ENCODE assay signal across 28 mouse cellular contexts in the genomic region with DNA sequence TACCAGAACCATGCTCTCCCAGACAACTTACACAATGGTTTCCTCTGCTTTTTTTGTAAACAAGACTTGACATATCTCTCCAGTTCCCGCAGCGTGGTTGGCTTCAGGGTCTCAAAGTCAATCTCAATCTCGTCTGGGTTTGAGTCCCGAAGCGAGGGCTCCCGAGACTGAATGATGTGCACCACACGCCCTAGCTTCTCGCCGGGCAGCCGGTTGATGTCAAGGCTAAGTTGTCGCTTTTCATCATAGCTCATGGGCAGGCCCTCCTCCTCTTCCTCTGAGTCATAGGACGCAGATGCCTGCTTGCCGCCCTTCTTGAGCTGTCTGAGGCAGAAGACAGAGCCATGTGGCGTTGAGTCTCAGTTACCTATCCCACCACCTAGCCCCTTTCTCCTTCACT. TPM values are rescaled to one million over a fixed set of nuclear protein-coding genes. Genes with fewer than 3 reads are reported as not detected.
DNase-seq lines count a peak whose midpoint lies in the region; ATAC-seq lines count a peak whose summit lies in the region.
"Had no signal": no experiment of that assay in that cellular context is flagged by ENCODE, and none has a peak within 500 bp of the region (broad histone marks: within the 10 kb centered on the region; RNA-seq: fewer than 3 reads in every experiment).

No protein-coding gene starts in this region.

- H3K9ac ChIP-seq in intestine, embryonic 15.5 days = no peak overlapping the region
- H3K9ac ChIP-seq: embryonic facial prominence, embryonic 12.5 days; embryonic facial prominence, embryonic 15.5 days; forebrain, embryonic 15.5 days; heart, embryonic 13.5 days; hindbrain, embryonic 14.5 days had no signal

- WGBS in intestine, embryonic 15.5 days = 69% methylated on average over 14 of the region's 14 CpGs

- H3K4me3 ChIP-seq in intestine, embryonic 15.5 days (replicated peaks) = no peak overlapping the region
- H3K4me3 ChIP-seq: embryonic facial prominence, embryonic 12.5 days; embryonic facial prominence, embryonic 15.5 days; forebrain, embryonic 15.5 days; heart, adult 2 months; heart, embryonic 10.5 days; heart, embryonic 13.5 days had no signal

- H3K4me2 ChIP-seq in intestine, embryonic 15.5 days (replicated peaks) = no peak overlapping the region
- H3K4me2 ChIP-seq: embryonic facial prominence, embryonic 12.5 days; embryonic facial prominence, embryonic 15.5 days; forebrain, embryonic 15.5 days; heart, embryonic 13.5 days; hindbrain, embryonic 14.5 days had no signal

- ATAC-seq in frontal cortex, adult (ENCODE audit: low TSS enrichment) = peak; percentile 76; the same call in 1 of the 2 replicates
- ATAC-seq in intestine, embryonic 15.5 days = no peak
- ATAC-seq: CD4-positive, CD25-positive, alpha-beta regulatory T cell, adult 4 months; forebrain, embryonic 15.5 days; hindbrain, postnatal 0 days; inflammation-experienced regulatory T-cells, adult 6 months; intestine, postnatal 0 days had no signal

- no peak for DNase-seq in frontal cortex, adult 2 months (ENCODE audit: extremely low spot score in 1 of 2, low spot score in 1 of 2)
- DNase-seq in 416B (ENCODE audit: low read depth) = peak; percentile 40
- peak; percentile 79 for DNase-seq in adrenal gland, adult 8-10 months
- DNase-seq in adrenal gland, postnatal 25 days = peak; percentile 69
- DNase-seq in gastrocnemius, adult 8-10 months (ENCODE audit: low spot score in 2 of 2) = no peak
- DNase-seq in gastrocnemius, adult 18-20 months (ENCODE audit: low spot score) = no peak
- DNase-seq: cerebellum, adult 11 months; cerebellum, adult 2 months; cerebellum, adult 9-11 months; cerebellum, postnatal 25 days; gastrocnemius, postnatal 10 days; gastrocnemius, postnatal 36 days; heart, adult 2 months; heart, postnatal 14 days; heart, postnatal 4 days; kidney, adult 2 months had no signal

- H3K9me3 ChIP-seq in intestine, embryonic 15.5 days = no peaks in the 10 kb centered on the region
- H3K9me3 ChIP-seq: embryonic facial prominence, embryonic 12.5 days; embryonic facial prominence, embryonic 15.5 days; forebrain, embryonic 15.5 days; heart, embryonic 10.5 days; heart, embryonic 13.5 days had no signal

- H3K4me1 ChIP-seq in intestine, embryonic 15.5 days (replicated peaks) = no peaks in the 10 kb centered on the region
- H3K4me1 ChIP-seq: embryonic facial prominence, embryonic 12.5 days; embryonic facial prominence, embryonic 15.5 days; forebrain, embryonic 15.5 days; heart, embryonic 13.5 days had no signal

- no peak overlapping the region for H3K27ac ChIP-seq in intestine, embryonic 15.5 days
- H3K27ac ChIP-seq: embryonic facial prominence, embryonic 12.5 days; embryonic facial prominence, embryonic 15.5 days; forebrain, embryonic 15.5 days; heart, adult 2 months; heart, embryonic 10.5 days; heart, embryonic 13.5 days; hindbrain, embryonic 14.5 days; hindbrain, postnatal 0 days had no signal

- H3K36me3 ChIP-seq in intestine, embryonic 15.5 days = peaks cover 71% of the 10 kb centered on the region

- H3K27me3 ChIP-seq in intestine, embryonic 15.5 days (replicated peaks) = no peaks in the 10 kb centered on the region
- H3K27me3 ChIP-seq: embryonic facial prominence, embryonic 12.5 days; embryonic facial prominence, embryonic 15.5 days; forebrain, embryonic 15.5 days; heart, embryonic 13.5 days had no signal

RNA-seq across cellular contexts. Expression of a gene that starts 8.1 kb away (rescaled TPM):
- 40.8 and 44.4 TPM in 2 replicates for polyA plus RNA-seq in frontal cortex, adult 2 months (2012; rRNA removed)
- 10 to 100 TPM in 3 of 4 experiments, 1 to 10 TPM in 1; 9.3 to 21.5 (median 15.3) TPM for total RNA-seq in adrenal gland, adult 8-10 months (2022)
- total RNA-seq in adrenal gland, postnatal 25 days (2021) = 11.0 and 12.8 TPM in 2 replicates
- total RNA-seq in gastrocnemius, adult 8-10 months (2022) = 1 to 10 TPM in 1 of 4 experiments, under 1 TPM in 3; 0.70 to 1.2 (median 0.82) TPM
- 1 to 10 TPM in 1 of 2 experiments, under 1 TPM in 1; 0.57 to 1.8 TPM for total RNA-seq in gastrocnemius, adult 18-20 months (2021)
- 4.8 and 6.1 TPM in 2 replicates for polyA plus RNA-seq in intestine, embryonic 15.5 days (2015; fragmentation: Nextera tagmentation; extraction: Ambion mirVana)
- polyA plus RNA-seq: inflammation-experienced regulatory T-cells, adult 6 months had no signal

RNA-seq across cellular contexts. Expression of a gene that starts 23.4 kb away (rescaled TPM):
- 18.7 and 19.2 TPM in 2 replicates for polyA plus RNA-seq in frontal cortex, adult 2 months (2012; rRNA removed)
- total RNA-seq in adrenal gland, adult 8-10 months (2022) = 10 to 100 TPM; 23.4 to 55.4 (median 39.0) TPM
- 25.0 and 26.8 TPM in 2 replicates for total RNA-seq in adrenal gland, postnatal 25 days (2021)
- total RNA-seq in gastrocnemius, adult 8-10 months (2022) = 1 to 10 TPM; 2.0 to 2.2 (median 2.0) TPM
- 1 to 10 TPM; 1.9 to 3.1 TPM for total RNA-seq in gastrocnemius, adult 18-20 months (2021)
- 5.4 and 6.1 TPM in 2 replicates for polyA plus RNA-seq in intestine, embryonic 15.5 days (2015; fragmentation: Nextera tagmentation; extraction: Ambion mirVana)

RNA-seq across cellular contexts. Expression of a gene that starts 57.2 kb away (rescaled TPM):
- 25.8 and 29.6 TPM in 2 replicates for polyA plus RNA-seq in frontal cortex, adult 2 months (2012; rRNA removed)
- 10 to 100 TPM; 87.2 to 97.9 (median 91.9) TPM for total RNA-seq in adrenal gland, adult 8-10 months (2022)
- total RNA-seq in adrenal gland, postnatal 25 days (2021) = 81.8 and 110 TPM in 2 replicates
- 10 to 100 TPM; 19.4 to 29.0 (median 24.9) TPM for total RNA-seq in gastrocnemius, adult 8-10 months (2022)
- total RNA-seq in gastrocnemius, adult 18-20 months (2021) = 10 to 100 TPM; 21.8 to 23.0 TPM
- 85.7 and 91.2 TPM in 2 replicates for polyA plus RNA-seq in intestine, embryonic 15.5 days (2015; fragmentation: Nextera tagmentation; extraction: Ambion mirVana)

Comparison
In these comparisons a context has a peak if more than half of its experiments do, and no peak if none do; other contexts are left out.
1. DNase-seq: peak in 416B (single experiment), adrenal gland, adult 8-10 months (single experiment) and adrenal gland, postnatal 25 days (single experiment); none in frontal cortex, adult 2 months (0 of 2), gastrocnemius, adult 8-10 months (0 of 2) and gastrocnemius, adult 18-20 months (single experiment).